Mouse (Mus musculus) ovary, postnatal 14 days (tissue): ENCODE data around the gene Gm20662.

Experiments used
- DNase-seq: peaks from one replicate; pipeline ENCODE4 v3.0.0; 2022; ENCODE audit warnings: low spot score

Gene Gm20662

GRCm38 (mm10) chr9:107975399-107976386, 20.5 kb upstream of the Gm20662 start, which contains the start of gene Uba7:
Gene Uba7, plus strand, starts transcription at chr9:107975505.
- DNase-seq, result no peak

- DNase-seq, result no peak
These were observed 17.3 kb upstream of the Gm20662 start for GRCm38 (mm10) chr9:107978815-107979214.

- DNase-seq, result no peak
These were observed 14.2 kb upstream of the Gm20662 start for GRCm38 (mm10) chr9:107981684-107982605.

GRCm38 (mm10) chr9:107982681-107983346, 13.3 kb upstream of the Gm20662 start, which contains the start of gene Gm20661:
Gene Gm20661, plus strand, starts transcription at chr9:107983058.
- DNase-seq, result no peak

GRCm38 (mm10) chr9:107983421-107983890, 12.7 kb upstream of the Gm20662 start:
- no peak for DNase-seq

- DNase-seq, result no peak
These were observed 11.9 kb upstream of the Gm20662 start for GRCm38 (mm10) chr9:107984052-107984753.

GRCm38 (mm10) chr9:107984754-107985055, 11.4 kb upstream of the Gm20662 start:
- DNase-seq, result no peak

- peak; percentile 81 for DNase-seq
These were observed 10.7 kb upstream of the Gm20662 start, which contains the start of gene Inka1 for GRCm38 (mm10) chr9:107985131-107986119. Gene Inka1, minus strand, starts transcription at chr9:107985879.

GRCm38 (mm10) chr9:107986376-107986775, 9.8 kb upstream of the Gm20662 start:
- DNase-seq, result peak; percentile 72

GRCm38 (mm10) chr9:107987950-107988349, 8.2 kb upstream of the Gm20662 start:
- no peak for DNase-seq

GRCm38 (mm10) chr9:107992197-107992596, 4.0 kb upstream of the Gm20662 start, which contains the start of gene Cdhr4:
Gene Cdhr4, plus strand, starts transcription at chr9:107992497.
- no peak for DNase-seq

- DNase-seq, result no peak
These were observed 3.1 kb upstream of the Gm20662 start for GRCm38 (mm10) chr9:107993013-107993412.

- DNase-seq, result no peak
These were observed 1.7 kb upstream of the Gm20662 start for GRCm38 (mm10) chr9:107994464-107994863.

- no peak for DNase-seq
These were observed 636 bp upstream of the Gm20662 start for GRCm38 (mm10) chr9:107995513-107995912.

- DNase-seq, result peak; percentile 100
These were observed 6.0 kb downstream of the Gm20662 start, which contains the start of gene Ip6k1 for GRCm38 (mm10) chr9:108001922-108002770. Gene Ip6k1, plus strand, starts transcription at chr9:108002501.

- peak; percentile 42 for DNase-seq
These were observed 6.8 kb downstream of the Gm20662 start for GRCm38 (mm10) chr9:108002778-108003530.

GRCm38 (mm10) chr9:108003531-108003890, 7.4 kb downstream of the Gm20662 start:
- no peak for DNase-seq

- no peak for DNase-seq
These were observed 11.9 kb downstream of the Gm20662 start for GRCm38 (mm10) chr9:108008041-108008440.
